Mouse (Mus musculus) cerebellum, adult 2 months (tissue): Measurements from ENCODE around the gene Zcchc10. TPM values are rescaled to one million over a fixed set of nuclear protein-coding genes. Genes with fewer than 3 reads are reported as not detected.

Experiments used
- DNase-seq, 2 experiments: peaks; one replicate each; pipeline ENCODE4 v3.0.0; 2021
- H3K27ac ChIP-seq: fragments of 200-500 bp; 2 replicates; pipeline ENCODE4 v1.5.1; 2012; ENCODE audit warnings: low read length, control low read depth, inconsistent platforms; ENCODE audit not compliant: insufficient read depth
- H3K27me3 ChIP-seq: fragments of 200-500 bp; 2 replicates; pipeline ENCODE4 v1.6.1; 2012; ENCODE audit warnings: inconsistent platforms, mild to moderate bottlenecking, low read length, moderate library complexity; ENCODE audit not compliant: control insufficient read depth, insufficient read depth
- H3K4me1 ChIP-seq: fragments of 200-500 bp; 2 replicates; pipeline ENCODE4 v1.6.1; 2011; ENCODE audit warnings: low read length; ENCODE audit not compliant: control insufficient read depth, insufficient read depth
- H3K4me3 ChIP-seq: fragments of 200-500 bp; replicated peaks from 2 replicates; pipeline ENCODE3; 2011; ENCODE audit warnings: mild to moderate bottlenecking, low read depth, low read length, control low read depth; ENCODE audit not compliant: insufficient read depth
- CTCF ChIP-seq: fragments of 200-500 bp; IDR thresholded peaks from 2 replicates; pipeline ENCODE4 v1.5.1; 2011; ENCODE audit warnings: low read depth, mild to moderate bottlenecking, control low read depth, low read length, moderate library complexity, borderline replicate concordance; ENCODE audit not compliant: insufficient read depth
- POLR2A ChIP-seq: fragments of 200-500 bp; IDR thresholded peaks from 2 replicates; pipeline ENCODE4 v1.6.1; 2011; ENCODE audit warnings: low read length, control low read depth, borderline replicate concordance; ENCODE audit not compliant: insufficient read depth
- WGBS: fragments of 180-500 bp; shearing (Covaris S2); methylation state at CpG from one replicate; pipeline ENCODE4 v1.1.7; 2018; 5-methylcytosine and 5-hydroxymethylcytosine counted together
- polyA plus RNA-seq: library from polyadenylated mRNA; depleted of rRNA; stranded (reverse); fragments of >200 nt; gene quantifications from 2 replicates; pipeline ENCODE4 v1.2.3, GENCODE M21; 2012

Zcchc10 gene
- polyA plus RNA-seq, 1 experiment = 11.8 TPM

DNA sequence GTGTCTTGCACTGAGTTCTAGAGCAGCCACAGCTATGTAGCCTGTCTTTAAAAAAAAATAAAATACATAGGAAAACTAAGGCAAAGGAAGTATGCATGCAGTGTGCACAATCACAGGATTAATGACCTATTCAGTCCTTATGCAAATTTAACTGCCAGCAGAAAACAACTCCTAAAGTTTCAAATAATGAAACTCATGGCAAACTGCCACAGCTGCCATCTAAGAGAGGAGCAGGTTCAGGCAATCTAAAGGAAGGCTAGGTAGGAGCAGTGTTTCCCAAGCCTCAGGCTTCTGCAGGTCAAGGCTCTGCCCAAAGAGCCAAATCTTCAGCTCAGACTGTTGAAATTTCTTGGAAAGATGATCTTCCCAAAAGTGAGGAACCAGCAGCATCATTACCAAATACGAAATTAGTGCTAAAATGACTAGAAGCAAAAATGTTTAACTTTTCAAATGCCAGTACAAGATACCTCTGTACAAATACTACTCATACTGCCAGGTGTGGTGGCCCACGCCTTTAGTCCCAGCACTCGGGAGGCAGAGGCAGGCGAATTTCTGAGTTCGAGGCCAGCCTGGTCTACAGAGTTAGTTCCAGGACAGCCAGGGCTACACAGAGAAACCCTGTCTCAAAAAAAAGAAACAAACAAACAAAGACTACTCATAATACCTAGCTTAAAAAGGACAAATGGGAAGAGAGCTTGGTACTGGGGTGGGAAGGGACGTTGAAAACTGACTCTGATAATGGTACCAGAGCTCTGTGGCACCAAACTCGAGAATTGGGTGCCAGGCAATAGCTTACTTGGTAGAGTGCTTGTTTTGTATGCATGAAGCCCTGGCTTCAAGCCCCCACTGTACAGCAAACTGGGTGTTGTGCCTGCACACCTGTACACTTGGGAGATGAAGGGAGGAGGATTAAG lies 26.3 kb upstream of the Zcchc10 start:
- Histone ChIP-seq H3K27me3 (no peaks in the 10 kb centered on the region), H3K4me3 (no peak overlapping the region), H3K27ac (no peak overlapping the region), H3K4me1 (no peaks in the 10 kb centered on the region; the same call in 1 of the 2 replicates)
- WGBS = 83% methylated on average over 7 of the region's 7 CpGs
- no peak for TF ChIP-seq POLR2A
- no peak for TF ChIP-seq CTCF
- no peak for DNase-seq

GRCm38 (mm10) chr11:53299551-53300329 lies 24.7 kb upstream of the Zcchc10 start:
- Histone ChIP-seq H3K4me1 (no peaks in the 10 kb centered on the region; the same call in 1 of the 2 replicates), H3K27ac (peak overlapping the region; percentile 69), H3K27me3 (no peaks in the 10 kb centered on the region), H3K4me3 (peak overlapping the region; percentile 73)
- under 1% methylated on average over 80 of the region's 80 CpGs for WGBS
- peak in 1 of 2 experiments; percentile 41 for DNase-seq
- TF ChIP-seq POLR2A = no peak
- TF ChIP-seq CTCF = no peak

DNA sequence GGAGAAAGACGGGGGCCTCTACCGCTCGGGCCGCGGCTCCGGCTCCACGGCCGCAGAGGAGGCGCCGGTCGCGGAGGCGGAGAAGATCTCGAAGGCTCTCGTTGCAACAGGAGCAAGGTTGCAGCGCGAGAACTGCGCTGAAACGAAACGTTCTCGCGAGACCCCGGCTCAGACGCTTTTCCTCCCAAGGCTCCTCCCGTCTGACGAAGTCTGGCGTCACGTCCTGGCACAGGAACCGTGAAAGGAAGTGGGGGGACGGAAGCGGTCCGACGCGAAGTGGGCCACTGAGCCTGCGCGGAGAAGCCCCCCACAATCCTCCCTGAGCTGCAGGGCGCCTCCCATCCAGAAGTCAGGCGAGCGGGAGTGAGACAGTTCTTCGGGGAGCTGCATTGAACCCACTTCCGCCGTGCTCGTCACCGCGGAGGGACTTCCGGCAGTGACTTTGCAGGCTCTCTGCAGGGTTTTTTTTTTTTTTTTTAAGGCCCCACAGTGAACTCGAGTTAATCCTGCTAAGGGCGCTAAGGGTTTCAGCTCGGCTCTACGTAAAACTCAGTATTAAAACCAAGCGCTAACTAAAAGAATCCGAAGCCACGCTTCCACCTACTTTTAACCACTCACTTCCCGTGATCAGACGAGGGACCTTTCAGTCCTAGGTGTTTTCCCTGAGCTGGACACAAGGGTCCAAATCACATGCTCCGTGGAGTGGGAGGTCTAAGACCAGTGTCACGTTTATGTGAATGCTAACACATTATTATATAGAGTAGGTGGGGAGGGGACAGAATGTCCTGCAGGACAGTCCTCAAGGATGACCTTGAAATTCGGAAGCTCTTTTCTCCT lies 23.9 kb upstream of the Zcchc10 start, which contains the start of gene Hspa4:
Gene Hspa4 (minus strand): TSS at position 128 of the 837 bp plus-strand sequence.
- WGBS = under 1% methylated on average over 58 of the region's 58 CpGs

DNA sequence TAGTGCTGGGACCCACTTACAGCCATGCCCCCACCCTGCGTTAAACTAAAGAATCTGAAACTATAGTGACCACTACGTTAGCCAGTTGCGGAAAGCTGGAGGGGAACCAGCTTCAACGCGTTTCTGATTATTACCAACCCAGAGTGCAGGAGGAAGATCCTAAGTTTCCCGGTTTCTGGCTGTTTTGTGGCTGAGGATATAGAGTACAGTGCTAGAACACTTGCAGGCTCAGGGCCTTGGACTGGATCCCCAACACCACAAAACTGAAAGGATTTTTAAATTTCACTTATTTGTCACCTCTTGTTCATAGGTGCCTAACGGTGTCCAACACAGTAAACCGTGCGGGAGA lies 23.3 kb upstream of the Zcchc10 start:
- Histone ChIP-seq H3K27ac (peak overlapping the region; percentile 69), H3K4me3 (peak overlapping the region; percentile 73), H3K27me3 (no peaks in the 10 kb centered on the region), H3K4me1 (no peaks in the 10 kb centered on the region; the same call in 1 of the 2 replicates)
- WGBS = 54% methylated on average over 9 of the region's 9 CpGs
- TF ChIP-seq POLR2A (no peak), CTCF (no peak)
- no peak for DNase-seq

More for the DNA sequence above, 23.9 kb upstream of the Zcchc10 start, which contains the start of gene Hspa4:
- DNase-seq = peak; percentile 98 to 99
- no peaks in the 10 kb centered on the region for H3K27me3 ChIP-seq
- peak within 1 kb of the TSS; percentile 73 for H3K4me3 ChIP-seq
- H3K4me1 ChIP-seq = no peaks in the 10 kb centered on the region; the same call in 1 of the 2 replicates
- H3K27ac ChIP-seq = peak within 1 kb of the TSS; percentile 69
- peak; percentile 89 for TF ChIP-seq POLR2A
- TF ChIP-seq CTCF = no peak

- whole genome bisulfite sequencing = 71% methylated on average over 14 of the region's 14 CpGs
- Histone ChIP-seq H3K4me1 (no peaks in the 10 kb centered on the region), H3K4me3 (no peak overlapping the region), H3K27ac (no peak overlapping the region), H3K27me3 (no peaks in the 10 kb centered on the region)
- no peak for DNase-seq
- TF ChIP-seq POLR2A = no peak
- no peak for TF ChIP-seq CTCF
Measured at GRCm38 (mm10) chr11:53304044-53304840, 20.2 kb upstream of the Zcchc10 start.

DNA sequence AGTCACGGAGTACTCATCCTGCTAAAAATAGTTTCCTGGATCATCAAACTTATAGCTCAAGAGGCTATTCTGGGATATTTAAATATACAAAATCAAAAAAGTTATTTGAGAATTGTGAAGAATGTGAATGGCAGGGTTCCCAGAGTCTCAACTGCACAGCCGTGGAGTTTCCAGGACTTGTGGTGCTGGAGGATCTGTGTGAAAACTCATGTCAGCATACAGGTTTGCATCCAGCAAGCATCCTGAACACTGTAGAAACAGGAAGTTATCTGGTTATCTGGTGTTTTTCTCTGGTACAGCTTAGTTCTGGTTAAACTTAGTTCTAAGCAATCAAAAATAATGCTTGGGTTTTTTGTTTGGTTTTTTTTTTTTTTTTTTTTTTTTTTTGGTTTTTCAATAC lies 17.5 kb upstream of the Zcchc10 start:
- no peaks in the 10 kb centered on the region for H3K4me1 ChIP-seq
- TF ChIP-seq CTCF (no peak), POLR2A (no peak)
- no peak overlapping the region for H3K4me3 ChIP-seq
- no peak overlapping the region for H3K27ac ChIP-seq
- no peak for DNase-seq
- WGBS = 75% methylated on average over 2 of the region's 2 CpGs
- H3K27me3 ChIP-seq = no peaks in the 10 kb centered on the region

- 55% methylated on average over 10 of the region's 10 CpGs for WGBS
- Histone ChIP-seq H3K27ac (no peak overlapping the region), H3K4me1 (no peaks in the 10 kb centered on the region), H3K4me3 (no peak overlapping the region), H3K27me3 (no peaks in the 10 kb centered on the region)
- TF ChIP-seq CTCF (no peak), POLR2A (no peak)
- DNase-seq = no peak
Measured at GRCm38 (mm10) chr11:53307558-53308065, 16.9 kb upstream of the Zcchc10 start.
